Mouse (Mus musculus) liver, embryonic 11.5 days (tissue): ENCODE results near the gene Tcp10a. TPM values are rescaled to one million over a fixed set of nuclear protein-coding genes. Genes with fewer than 3 reads are reported as not detected.
"Not testable (repeated sequence)": the region's sequence is repeated elsewhere in the genome, so short reads cannot be mapped to it uniquely, and the experiment has no call there.

Source experiments
- ATAC-seq: fragments of 200-750 bp; cut with Nextera tagmentation; replicated peaks from 2 replicates; pipeline ENCODE4 v1.8.0; 2017; ENCODE audit warnings: moderate number of reproducible peaks, mild to moderate bottlenecking, moderate TSS enrichment, moderate library complexity; ENCODE audit not compliant: low FRiP score
- DNase-seq: peaks from one replicate; pipeline ENCODE4 v3.0.0-alpha.2; 2017; ENCODE audit warnings: low spot score
- H3K27ac ChIP-seq: fragments of 300-500 bp; sonication (generic); 2 replicates; pipeline ENCODE4 v1.5.1; 2014; ENCODE audit warnings: mild to moderate bottlenecking, low read depth, low read length, control low read depth
- H3K27me3 ChIP-seq: fragments of 300-500 bp; sonication (generic); replicated peaks from 2 replicates; pipeline ENCODE4 v1.6.1; 2014; ENCODE audit warnings: low read length, mixed read lengths; ENCODE audit not compliant: control insufficient read depth, insufficient read depth
- H3K36me3 ChIP-seq: fragments of 300-500 bp; sonication (generic); 2 replicates; pipeline ENCODE4 v1.6.1; 2014; ENCODE audit warnings: mild to moderate bottlenecking, low read length, moderate library complexity, mixed read lengths; ENCODE audit not compliant: control insufficient read depth, insufficient read depth
- H3K4me1 ChIP-seq: fragments of 300-500 bp; sonication (generic); replicated peaks from 2 replicates; pipeline ENCODE4 v1.6.1; 2014; ENCODE audit warnings: low read length, mixed read lengths; ENCODE audit not compliant: control insufficient read depth, insufficient read depth
- H3K4me2 ChIP-seq: fragments of 300-500 bp; sonication (generic); 2 replicates; pipeline ENCODE4 v1.6.1; 2014; ENCODE audit warnings: mild to moderate bottlenecking, control low read depth, moderate library complexity
- H3K4me3 ChIP-seq: fragments of 300-500 bp; sonication (generic); 2 replicates; pipeline ENCODE4 v1.5.1; 2014; ENCODE audit warnings: low read depth, low read length, control low read depth
- H3K9ac ChIP-seq: fragments of 300-500 bp; sonication (generic); 2 replicates; pipeline ENCODE4 v1.6.1; 2014; ENCODE audit warnings: low read depth, low read length, control low read depth
- H3K9me3 ChIP-seq: fragments of 300-500 bp; sonication (generic); 2 replicates; pipeline ENCODE4 v1.6.1; 2016; ENCODE audit warnings: low read length, inconsistent platforms, mixed read lengths; ENCODE audit not compliant: control insufficient read depth
- WGBS: fragments of 180-500 bp; shearing (Covaris S2); extraction: QIAGEN DNeasy Blood & Tissue Kit; methylation state at CpG from one replicate; pipeline ENCODE4 v1.1.7; 2014; 5-methylcytosine and 5-hydroxymethylcytosine counted together
- polyA plus RNA-seq: library from polyadenylated mRNA; unstranded; fragments of >200 nt; fragmentation: Nextera tagmentation; extraction: Ambion mirVana; gene quantifications from 2 replicates; pipeline ENCODE4 v1.2.1, GENCODE M21; 2014

Gene Tcp10a
- polyA plus RNA-seq: not detected in 2 replicates

DNA sequence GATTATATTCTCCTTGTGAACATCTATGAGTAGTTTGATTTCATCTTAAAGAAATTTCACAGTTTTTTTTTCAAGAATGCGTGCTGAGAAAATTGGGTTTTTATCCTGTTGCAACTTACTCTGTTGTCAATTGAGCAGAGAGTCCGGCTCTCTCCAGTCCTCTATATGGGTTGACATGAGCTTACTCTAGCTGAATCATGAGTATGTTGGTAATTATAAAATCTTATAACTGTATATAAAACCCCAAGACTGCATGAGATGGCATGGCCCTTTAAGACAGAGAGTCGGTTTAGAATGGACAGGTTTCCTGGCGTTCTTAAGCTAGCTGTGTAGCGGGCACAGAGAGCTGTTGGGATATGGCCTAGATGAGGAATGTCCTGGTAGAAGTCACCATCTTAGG lies at the start of gene Tcp10a:
Gene Tcp10a, plus strand, starts transcription at position 301 of the 400 bp plus-strand sequence.
- not testable (repeated sequence) for H3K4me1 ChIP-seq, H3K4me3 ChIP-seq, H3K27ac ChIP-seq, H3K27me3 ChIP-seq, DNase-seq, H3K9me3 ChIP-seq, H3K9ac ChIP-seq, H3K36me3 ChIP-seq, ATAC-seq, H3K4me2 ChIP-seq
- 82% methylated on average over 3 of the region's 5 CpGs for WGBS

DNA sequence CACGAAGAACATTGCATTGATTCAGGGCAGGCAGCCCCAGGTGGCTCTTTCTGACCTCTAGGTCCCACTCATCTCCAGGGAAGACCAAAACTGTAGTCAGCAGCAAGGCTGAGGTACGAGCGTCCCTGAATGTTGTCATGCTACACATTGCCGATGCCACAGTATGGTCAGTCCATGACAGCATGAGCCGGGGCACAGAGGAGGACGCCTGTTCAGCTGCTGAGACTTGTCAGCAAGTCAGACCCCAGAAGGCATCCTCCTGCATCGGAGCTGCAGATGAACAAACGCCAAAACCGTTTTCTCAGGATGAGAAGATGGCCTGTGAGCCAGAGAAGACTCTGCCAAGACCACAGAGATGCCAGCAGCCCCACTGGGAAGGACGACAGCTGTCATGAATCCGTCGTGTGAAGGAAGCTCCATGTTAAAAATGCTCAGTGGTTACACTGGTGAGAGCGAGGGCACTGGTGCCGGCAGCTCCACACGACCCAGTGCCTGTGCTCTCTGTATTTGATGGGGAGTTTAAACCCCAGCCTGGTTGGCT lies 45.7 kb upstream of the Tcp10a start:
- H3K4me3 ChIP-seq: no peak overlapping the region
- no peaks in the 10 kb centered on the region for H3K9me3 ChIP-seq
- H3K4me2 ChIP-seq: no peak overlapping the region
- H3K36me3 ChIP-seq: no peaks in the 10 kb centered on the region; the same call in 1 of the 2 replicates
- no peaks in the 10 kb centered on the region for H3K27me3 ChIP-seq
- peaks cover 4% of the 10 kb centered on the region; the same call in 1 of the 2 replicates for H3K4me1 ChIP-seq
- no peak for ATAC-seq
- no peak for DNase-seq
- no peak overlapping the region for H3K27ac ChIP-seq
- WGBS: 89% methylated on average over 15 of the region's 15 CpGs
- H3K9ac ChIP-seq: no peak overlapping the region

DNA sequence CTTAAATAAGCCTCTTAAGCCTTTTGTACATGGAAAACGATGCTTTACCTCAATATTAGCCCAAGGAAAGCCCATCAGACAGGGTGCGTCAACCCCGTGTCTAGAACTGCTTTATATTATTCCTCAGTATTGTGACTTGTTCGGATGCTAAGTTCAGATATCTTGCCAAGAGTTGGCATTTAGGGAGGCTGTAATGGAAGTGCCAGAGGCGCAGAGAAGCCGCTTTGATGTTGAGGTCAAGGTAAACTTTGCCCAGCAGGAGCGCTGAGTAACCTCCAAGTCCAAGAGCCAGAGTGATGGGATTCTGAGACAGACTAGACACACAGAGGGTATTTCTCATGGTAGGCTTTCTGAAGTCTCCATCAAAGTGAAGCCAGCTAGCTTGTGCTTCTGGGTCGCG lies 45.2 kb upstream of the Tcp10a start:
- DNase-seq (no peak), ATAC-seq (no peak)
- no peaks in the 10 kb centered on the region for H3K9me3 ChIP-seq
- no peak overlapping the region for H3K4me2 ChIP-seq
- no peak overlapping the region for H3K27ac ChIP-seq
- H3K9ac ChIP-seq: no peak overlapping the region
- no peaks in the 10 kb centered on the region; the same call in 1 of the 2 replicates for H3K36me3 ChIP-seq
- no peaks in the 10 kb centered on the region for H3K27me3 ChIP-seq
- peaks cover 5% of the 10 kb centered on the region; the same call in 1 of the 2 replicates for H3K4me1 ChIP-seq
- 89% methylated on average over 9 of the region's 9 CpGs for WGBS
- H3K4me3 ChIP-seq: no peak overlapping the region

DNA sequence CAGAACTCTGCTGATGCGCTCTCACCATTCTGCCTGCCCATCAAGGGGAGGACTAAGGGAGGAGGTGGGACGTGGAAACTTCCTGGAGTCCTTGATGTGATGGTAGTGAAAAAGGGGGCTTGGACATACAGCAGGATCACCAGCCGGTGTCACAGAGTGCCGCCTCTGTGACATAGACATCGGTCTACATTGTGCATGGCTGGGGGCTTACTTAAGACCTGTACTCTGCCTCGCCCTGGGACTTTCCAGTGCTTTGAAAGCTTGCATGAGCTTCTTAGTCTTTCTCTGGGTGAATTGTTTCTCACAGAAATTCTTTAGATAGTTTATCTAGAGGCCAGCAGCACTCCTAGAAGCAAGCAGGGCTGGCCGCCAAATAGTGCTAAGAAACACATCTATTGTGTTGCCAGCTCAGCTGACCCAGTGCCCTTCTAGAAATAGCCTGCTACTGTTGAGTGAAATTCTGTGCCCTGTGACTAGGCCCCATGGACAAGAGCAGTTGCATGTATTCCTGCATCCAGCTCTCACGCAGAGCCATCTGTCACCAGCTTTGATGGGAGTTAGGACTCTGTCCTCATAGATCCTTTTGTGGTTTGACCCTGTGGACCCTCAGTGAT lies 40.0 kb upstream of the Tcp10a start:
- peaks cover 5% of the 10 kb centered on the region; the same call in 1 of the 2 replicates for H3K4me1 ChIP-seq
- no peaks in the 10 kb centered on the region for H3K27me3 ChIP-seq
- no peaks in the 10 kb centered on the region for H3K9me3 ChIP-seq
- no peak overlapping the region for H3K9ac ChIP-seq
- 76% methylated on average over 8 of the region's 8 CpGs for WGBS
- 0 out of 2 replicates have a peak overlapping the region, but pooled peaks have one; percentile 13 for H3K27ac ChIP-seq
- no peak overlapping the region for H3K4me3 ChIP-seq
- H3K4me2 ChIP-seq: no peak overlapping the region
- DNase-seq (no peak), ATAC-seq (no peak)
- no peaks in the 10 kb centered on the region; the same call in 1 of the 2 replicates for H3K36me3 ChIP-seq

DNA sequence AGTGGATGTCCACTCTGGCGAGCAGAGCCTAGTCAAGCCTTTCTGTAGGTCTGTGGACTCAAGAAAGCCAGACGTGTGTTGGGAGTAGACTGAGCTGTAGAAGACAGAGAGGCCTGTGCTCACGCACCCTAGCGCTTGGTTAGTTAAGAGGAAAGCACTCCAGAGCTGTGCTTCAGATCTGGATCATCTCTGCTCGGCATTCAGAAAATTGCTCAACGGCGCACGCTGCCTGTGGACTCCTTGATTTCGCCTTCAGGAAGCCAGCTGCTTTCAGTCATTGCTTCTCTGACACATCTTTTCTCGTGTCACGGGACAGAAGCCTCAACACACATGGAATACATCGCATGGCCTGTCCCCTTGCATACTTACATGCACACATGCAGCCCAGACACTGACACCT lies 39.2 kb upstream of the Tcp10a start:
- Histone ChIP-seq H3K4me2 (no peak overlapping the region), H3K36me3 (no peaks in the 10 kb centered on the region; the same call in 1 of the 2 replicates), H3K4me1 (peaks cover 5% of the 10 kb centered on the region; the same call in 1 of the 2 replicates), H3K4me3 (no peak overlapping the region), H3K9me3 (no peaks in the 10 kb centered on the region), H3K9ac (no peak overlapping the region), H3K27me3 (no peaks in the 10 kb centered on the region), H3K27ac (0 out of 2 replicates have a peak overlapping the region, but pooled peaks have one; percentile 13)
- ATAC-seq (no peak), DNase-seq (no peak)
- 80% methylated on average over 12 of the region's 12 CpGs for WGBS

DNA sequence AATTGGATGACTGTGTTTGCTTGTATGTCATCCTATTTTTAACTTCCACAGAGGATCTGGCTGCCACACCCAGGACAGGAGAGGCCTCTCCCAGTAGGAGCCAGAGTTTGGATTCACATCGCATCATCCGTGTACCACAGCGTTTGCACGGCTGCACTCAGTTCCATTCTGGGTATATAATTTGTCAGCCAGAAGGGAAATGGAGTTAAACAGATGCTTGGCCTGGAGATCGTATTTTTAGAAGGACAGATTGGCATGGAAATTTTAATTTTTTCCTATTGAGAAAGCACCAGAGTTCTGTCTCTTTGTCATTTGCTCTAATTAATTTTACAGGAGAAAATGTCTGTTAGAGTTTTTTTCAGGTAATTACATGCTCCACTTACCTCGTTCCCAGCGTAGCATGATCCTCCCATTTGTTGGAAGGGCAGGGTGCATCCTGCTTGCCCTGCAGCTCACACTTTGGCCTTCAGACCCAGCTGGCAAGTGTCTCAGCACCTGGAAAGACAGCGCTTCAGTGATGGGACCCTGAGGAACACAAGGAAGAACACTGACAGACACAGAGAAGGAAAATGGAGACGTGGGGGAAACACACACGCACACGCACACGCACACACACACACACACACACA lies 37.9 kb upstream of the Tcp10a start:
- Histone ChIP-seq H3K27ac (no peak overlapping the region), H3K9me3 (no peaks in the 10 kb centered on the region), H3K4me1 (peaks cover 5% of the 10 kb centered on the region; the same call in 1 of the 2 replicates), H3K4me3 (no peak overlapping the region), H3K4me2 (no peak overlapping the region), H3K27me3 (no peaks in the 10 kb centered on the region), H3K36me3 (no peaks in the 10 kb centered on the region; the same call in 1 of the 2 replicates), H3K9ac (no peak overlapping the region)
- ATAC-seq (no peak), DNase-seq (no peak)
- WGBS: 81% methylated on average over 12 of the region's 12 CpGs

DNA sequence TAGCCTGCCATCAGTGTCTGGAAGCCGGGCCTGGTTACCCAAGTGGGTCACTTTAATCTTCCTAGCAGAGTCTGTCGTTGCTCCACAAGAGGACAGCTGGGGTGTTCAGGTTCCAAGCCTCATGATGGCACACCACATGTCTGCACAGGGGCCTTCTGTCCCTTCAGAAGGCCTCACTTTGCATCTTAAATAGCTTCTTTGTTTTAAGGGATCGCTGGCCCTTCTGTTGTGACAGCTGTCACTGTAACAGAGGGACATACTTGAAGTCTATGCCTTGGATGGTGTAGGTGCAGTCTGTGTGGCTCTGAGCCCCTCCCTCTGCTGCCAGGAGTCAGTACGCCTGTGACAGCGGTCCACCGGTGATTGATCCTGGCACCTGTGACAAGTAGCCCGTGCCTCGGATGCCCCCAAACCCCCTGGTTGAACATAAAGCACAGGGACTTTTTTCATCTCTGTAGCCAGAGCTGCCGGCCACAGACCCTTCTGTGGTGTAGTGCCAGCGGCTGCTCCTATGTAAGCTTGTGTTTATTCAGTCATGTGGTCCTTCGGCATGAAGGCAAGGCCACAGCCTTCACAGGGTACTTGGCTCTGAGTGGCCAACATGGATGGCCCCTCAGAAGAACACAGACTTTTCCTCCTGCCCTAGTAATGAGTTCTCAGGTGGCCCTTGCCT lies 32.3 kb upstream of the Tcp10a start:
- WGBS: 83% methylated on average over 11 of the region's 11 CpGs
- H3K9me3 ChIP-seq: no peaks in the 10 kb centered on the region
- DNase-seq: no peak
- no peak for ATAC-seq
- no peaks in the 10 kb centered on the region for H3K27me3 ChIP-seq
- H3K27ac ChIP-seq: no peak overlapping the region
- H3K9ac ChIP-seq: no peak overlapping the region
- no peaks in the 10 kb centered on the region for H3K4me1 ChIP-seq
- no peak overlapping the region for H3K4me2 ChIP-seq
- no peak overlapping the region for H3K4me3 ChIP-seq
- no peaks in the 10 kb centered on the region; the same call in 1 of the 2 replicates for H3K36me3 ChIP-seq

DNA sequence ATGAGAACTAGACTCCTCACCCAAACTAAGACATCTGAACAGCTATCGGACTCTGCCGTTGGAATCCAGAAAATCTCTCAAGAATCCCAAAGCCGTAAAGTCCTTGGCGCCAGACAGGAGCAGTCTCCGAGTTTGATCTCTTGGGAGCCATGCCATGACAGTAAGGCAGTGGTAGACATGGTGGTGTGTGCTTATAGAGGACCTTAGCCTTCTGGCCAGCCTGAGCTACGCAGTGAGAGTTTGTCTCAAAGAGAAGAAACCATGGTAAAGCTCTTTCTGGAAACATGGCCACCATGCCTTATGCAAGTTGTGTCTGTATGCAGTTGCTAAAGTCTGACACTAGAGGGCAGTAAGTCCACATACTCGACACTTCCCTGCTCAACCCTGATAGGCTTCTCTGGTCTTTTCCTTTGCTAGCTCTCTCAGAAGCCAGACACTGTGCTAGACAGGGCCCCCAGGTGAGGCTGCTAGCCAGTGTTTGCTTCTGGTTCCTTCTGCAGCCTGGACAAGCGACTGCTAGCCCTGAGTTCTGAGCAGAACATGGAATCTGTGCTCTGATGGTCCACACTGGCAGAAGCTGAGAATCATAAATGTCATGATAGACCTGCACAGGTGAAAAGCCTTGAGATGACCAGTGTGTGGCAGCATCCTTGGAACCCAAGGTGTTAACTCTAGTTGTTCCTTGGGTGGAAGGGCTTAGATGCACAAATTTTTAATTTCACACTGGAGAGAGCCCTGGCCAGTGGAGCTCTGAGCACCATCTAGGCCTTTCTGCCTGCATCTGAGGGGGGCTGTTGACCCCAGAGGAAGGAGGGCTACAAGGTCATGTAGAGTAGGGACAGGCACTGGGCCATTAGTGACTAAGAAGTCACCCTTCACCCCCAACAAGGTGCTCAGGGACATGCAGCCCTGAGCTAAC lies 17.9 kb upstream of the Tcp10a start:
- H3K4me2 ChIP-seq, H3K9me3 ChIP-seq, DNase-seq, H3K27ac ChIP-seq, H3K4me3 ChIP-seq, H3K27me3 ChIP-seq, H3K9ac ChIP-seq, H3K36me3 ChIP-seq, H3K4me1 ChIP-seq: not testable (repeated sequence)
- WGBS: 54% methylated on average over 8 of the region's 8 CpGs
- ATAC-seq: peak; percentile 60
